Mouse (Mus musculus) midbrain, embryonic 14.5 days (tissue): ENCODE measurements around the gene Clic3. TPM values are rescaled to one million over a fixed set of nuclear protein-coding genes. Genes with fewer than 3 reads are reported as not detected.

Experiments
- microRNA-seq: library from miRNA; unstranded; fragments of <30 nt; microRNA quantifications from one replicate; pipeline ENCODE4, GENCODE M21; 2016
- polyA plus RNA-seq: library from polyadenylated mRNA; unstranded; fragments of >200 nt; fragmentation: Nextera tagmentation; extraction: Ambion mirVana; gene quantifications from 2 replicates; pipeline ENCODE4 v1.2.1, GENCODE M21; 2014

Gene Clic3
- polyA plus RNA-seq, 1 experiment from 2014 or later: 1.7 TPM

Small RNA genes within 50 kb of the gene (microRNA-seq; reads per million reads assigned to microRNA genes)
- gene Mir3087: 0.73 reads per million

Other genes with a start within 250 kb of the Clic3 start
- gene Nelfb, start 245.3 kb upstream of the Clic3 start, polyA plus RNA-seq: 82.6 and 98.7 TPM in 2 replicates
- gene Stpg3, start 242.2 kb upstream of the Clic3 start, polyA plus RNA-seq: 0.16 TPM in 1 of 2 replicates, not detected in the other
- gene Fam166a, start 238.1 kb upstream of the Clic3 start, polyA plus RNA-seq: not detected in 2 replicates
- 319 and 339 TPM in 2 replicates for gene Tubb4b, start 232.1 kb upstream of the Clic3 start, polyA plus RNA-seq
- gene Slc34a3, start 222.5 kb upstream of the Clic3 start, polyA plus RNA-seq: not detected in 2 replicates
- not detected in 2 replicates for gene Rnf224, start 220.1 kb upstream of the Clic3 start, polyA plus RNA-seq
- 138 and 147 TPM in 2 replicates for gene Rnf208, start 214.6 kb upstream of the Clic3 start, polyA plus RNA-seq
- gene Cysrt1, start 214.4 kb upstream of the Clic3 start, polyA plus RNA-seq: not detected in 2 replicates
- 3.7 and 5.1 TPM in 2 replicates for gene AL732309.1, start 210.0 kb upstream of the Clic3 start, polyA plus RNA-seq
- 11.3 and 12.9 TPM in 2 replicates for gene Tmem203, start 201.4 kb upstream of the Clic3 start, polyA plus RNA-seq
- gene Tprn, start 194.2 kb upstream of the Clic3 start, polyA plus RNA-seq: 13.1 and 13.3 TPM in 2 replicates
- 196 TPM in 2 replicates for gene Ssna1, start 184.4 kb upstream of the Clic3 start, polyA plus RNA-seq
- gene Anapc2, start 184.4 kb upstream of the Clic3 start, polyA plus RNA-seq: 112 and 117 TPM in 2 replicates
- not detected in 2 replicates for gene Tmem210, start 168.7 kb upstream of the Clic3 start, polyA plus RNA-seq
- gene Lrrc26, start 166.9 kb upstream of the Clic3 start, polyA plus RNA-seq: 0.30 TPM in 1 of 2 replicates, not detected in the other
- 40.5 and 41.3 TPM in 2 replicates for gene Grin1, start 137.7 kb upstream of the Clic3 start, polyA plus RNA-seq
- gene Man1b1, start 124.5 kb upstream of the Clic3 start, polyA plus RNA-seq: 71.2 and 78.7 TPM in 2 replicates
- gene Dpp7, start 100.5 kb upstream of the Clic3 start, polyA plus RNA-seq: 19.2 and 19.8 TPM in 2 replicates
- 2.6 and 5.3 TPM in 2 replicates for gene Uap1l1, start 91.2 kb upstream of the Clic3 start, polyA plus RNA-seq
- gene Sapcd2, start 84.5 kb upstream of the Clic3 start, polyA plus RNA-seq: 13.0 and 15.4 TPM in 2 replicates
- gene Entpd2, start 61.0 kb upstream of the Clic3 start, polyA plus RNA-seq: 2.0 and 2.1 TPM in 2 replicates
- gene Npdc1, start 57.5 kb upstream of the Clic3 start, polyA plus RNA-seq: 374 and 422 TPM in 2 replicates
- 0.17 and 0.26 TPM in 2 replicates for gene Fut7, start 33.6 kb upstream of the Clic3 start, polyA plus RNA-seq
- 16.9 and 17.7 TPM in 2 replicates for gene Abca2, start 28.1 kb upstream of the Clic3 start, polyA plus RNA-seq
- gene Paxx, start 4.3 kb downstream of the Clic3 start, polyA plus RNA-seq: 95.4 and 126 TPM in 2 replicates
- gene Ptgds, start 13.2 kb downstream of the Clic3 start, polyA plus RNA-seq: 3.7 and 71.9 TPM in 2 replicates
- gene Lcn12, start 37.1 kb downstream of the Clic3 start, polyA plus RNA-seq: not detected in 2 replicates
- 110 and 117 TPM in 2 replicates for gene Fbxw5, start 43.9 kb downstream of the Clic3 start, polyA plus RNA-seq
- 5.5 and 6.1 TPM in 2 replicates for gene C8g, start 44.9 kb downstream of the Clic3 start, polyA plus RNA-seq
- 17.3 and 19.2 TPM in 2 replicates for gene Traf2, start 90.1 kb downstream of the Clic3 start, polyA plus RNA-seq
- gene Edf1, start 101.0 kb downstream of the Clic3 start, polyA plus RNA-seq: 318 and 409 TPM in 2 replicates
- gene Mamdc4, start 118.0 kb downstream of the Clic3 start, polyA plus RNA-seq: 2.1 and 3.9 TPM in 2 replicates
- 167 and 206 TPM in 2 replicates for gene Phpt1, start 118.4 kb downstream of the Clic3 start, polyA plus RNA-seq
- 8.8 and 9.2 TPM in 2 replicates for gene Ajm1, start 124.9 kb downstream of the Clic3 start, polyA plus RNA-seq
- 60.9 and 62.6 TPM in 2 replicates for gene Rabl6, start 151.7 kb downstream of the Clic3 start, polyA plus RNA-seq
- gene Ccdc183, start 160.8 kb downstream of the Clic3 start, polyA plus RNA-seq: 0.28 and 0.33 TPM in 2 replicates
- 38.4 and 46.5 TPM in 2 replicates for gene Tmem141, start 165.2 kb downstream of the Clic3 start, polyA plus RNA-seq
- gene Fcna, start 171.2 kb downstream of the Clic3 start, polyA plus RNA-seq: 2.8 TPM in 1 of 2 replicates, not detected in the other
- gene Lcn8, start 196.3 kb downstream of the Clic3 start, polyA plus RNA-seq: not detected in 2 replicates
- not detected in 2 replicates for gene Lcn5, start 201.1 kb downstream of the Clic3 start, polyA plus RNA-seq
- not detected in 2 replicates for gene Lcn6, start 219.9 kb downstream of the Clic3 start, polyA plus RNA-seq
- gene Lcn10, start 225.9 kb downstream of the Clic3 start, polyA plus RNA-seq: not detected in 2 replicates
- not detected in 2 replicates for gene Obp2a, start 243.2 kb downstream of the Clic3 start, polyA plus RNA-seq
- gene Bmyc, start 249.9 kb downstream of the Clic3 start, polyA plus RNA-seq: 114 and 151 TPM in 2 replicates